Mouse (Mus musculus) retina, adult 2 months (tissue): ENCODE data around the gene Spindoc.

ENCODE experiments used
- DNase-seq: peaks from one replicate; pipeline ENCODE4 v3.0.0-alpha.2; 2012; ENCODE audit warnings: low read depth, low spot score

Spindoc gene

DNA sequence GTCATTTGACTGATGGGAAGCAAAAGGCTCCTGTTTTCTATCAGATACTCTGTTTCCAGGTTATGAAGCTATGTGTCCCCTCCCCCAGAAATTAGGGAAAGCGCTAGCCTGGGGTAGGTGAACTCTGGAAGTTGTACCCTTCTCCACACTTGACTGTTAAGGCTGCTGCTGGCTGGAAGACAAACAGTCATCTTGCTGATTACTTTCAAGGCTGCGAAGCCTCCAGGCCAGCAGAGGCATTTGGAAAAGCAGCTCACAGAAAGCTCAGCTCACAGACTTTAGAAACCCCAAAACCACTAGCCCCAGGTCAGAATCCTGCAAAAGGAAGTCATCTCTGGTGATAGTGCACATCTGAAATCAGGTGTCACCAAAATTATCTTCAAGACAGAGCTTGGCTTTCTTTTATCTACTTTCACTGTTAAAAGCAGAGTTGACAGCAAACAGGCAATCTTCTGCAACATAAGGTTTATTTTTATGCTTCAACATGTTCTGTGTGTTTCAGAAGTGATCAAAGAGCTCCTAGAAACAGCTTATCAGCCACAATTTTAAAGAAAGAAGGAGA is 44.9 kb downstream of the Spindoc start:
- no peak for DNase-seq

DNA sequence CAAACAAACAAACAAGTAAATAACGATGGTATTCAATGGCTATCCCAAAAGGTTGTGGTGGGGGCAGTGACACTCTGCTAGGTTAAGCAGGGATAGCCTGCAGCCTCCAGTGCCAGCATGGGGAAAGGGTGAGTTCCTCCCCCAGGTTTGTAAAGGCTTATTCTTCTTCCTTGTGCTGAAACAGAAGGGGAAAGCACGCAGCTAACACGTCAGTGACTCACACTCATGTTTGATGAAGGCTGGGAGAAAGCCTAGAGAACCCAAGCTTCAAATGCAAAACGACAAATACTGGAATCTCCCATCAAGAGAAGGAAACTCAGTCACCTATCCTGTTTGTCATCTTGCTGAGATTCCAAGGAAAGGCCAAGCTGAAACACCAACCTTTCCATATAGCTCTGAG is 47.1 kb downstream of the Spindoc start:
- DNase-seq: no peak

DNA sequence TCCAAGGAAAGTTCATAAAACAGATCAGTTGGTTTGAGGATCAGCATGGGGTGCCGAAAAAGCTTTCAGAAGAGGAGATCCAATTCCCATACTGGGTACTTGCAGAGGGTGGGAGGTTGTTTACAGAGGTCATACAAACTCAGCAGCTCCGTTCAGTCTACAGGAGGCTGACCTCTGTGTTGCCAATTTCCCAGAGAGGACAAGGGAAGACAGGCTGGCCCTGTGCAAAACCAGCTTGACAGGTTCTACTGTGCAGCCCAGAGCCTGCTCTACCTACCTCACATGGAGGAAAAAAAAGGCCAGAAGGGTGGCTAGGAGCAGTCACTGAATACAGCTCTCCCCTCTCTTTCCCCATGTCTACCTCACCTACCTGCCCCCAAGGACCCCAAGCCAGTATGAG is 48.7 kb downstream of the Spindoc start:
- DNase-seq: no peak

DNA sequence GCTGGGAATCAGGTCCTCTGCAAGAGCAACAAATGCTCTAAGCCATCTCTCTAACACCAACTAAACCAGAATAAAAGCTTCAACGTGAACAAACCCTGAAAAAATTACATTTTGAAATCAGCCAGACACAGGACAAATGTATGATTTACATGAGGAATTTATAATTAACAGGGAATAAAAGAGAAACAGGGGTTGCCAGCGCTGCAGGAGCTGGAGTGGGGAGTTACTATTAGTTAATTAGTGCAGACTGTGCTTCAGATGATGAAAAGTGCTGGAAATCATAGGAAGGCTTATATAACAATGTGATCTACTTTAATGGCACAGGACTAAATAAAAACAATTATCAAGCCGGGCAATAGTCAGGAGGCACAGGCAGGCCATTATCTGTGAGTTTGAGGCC is 61.4 kb downstream of the Spindoc start:
- no peak for DNase-seq

DNA sequence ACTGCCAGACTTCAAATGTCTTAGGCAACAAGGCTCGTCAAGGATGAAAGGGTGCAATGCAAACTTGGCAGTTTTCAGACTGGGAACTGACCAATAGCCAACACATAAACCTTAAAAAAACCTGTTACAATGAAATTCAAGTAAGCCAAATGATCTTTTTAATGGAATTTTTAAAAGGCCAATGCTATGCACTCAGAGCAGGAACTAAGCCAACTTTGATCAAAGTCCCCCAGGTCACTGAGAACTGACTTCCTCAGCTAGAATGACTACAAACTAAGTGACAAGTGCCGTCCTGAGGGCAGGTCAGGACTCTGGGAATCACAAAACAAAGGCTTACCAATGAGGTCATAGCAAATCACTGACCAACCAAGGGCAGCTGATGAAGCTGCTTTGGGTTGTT is 62.6 kb downstream of the Spindoc start:
- DNase-seq: no peak

DNA sequence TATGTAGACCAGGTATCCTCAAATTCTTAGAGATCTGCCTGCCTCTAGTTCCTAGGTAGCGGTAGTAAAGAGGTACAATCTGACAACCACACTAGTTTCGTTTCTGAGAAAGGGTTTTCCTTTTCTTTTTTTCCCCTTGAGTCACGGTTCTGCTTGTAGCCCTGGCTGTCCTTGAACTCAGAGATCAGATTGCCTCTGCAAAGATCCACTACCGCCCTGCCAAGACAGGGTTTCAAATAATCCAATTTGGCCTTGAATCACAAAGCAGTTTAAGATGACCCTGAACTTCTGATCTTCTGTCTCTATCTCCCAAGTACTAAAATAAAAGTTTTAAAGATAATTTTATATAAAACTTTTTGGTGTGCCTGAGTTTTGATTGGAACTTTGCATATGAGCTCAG is 65.1 kb downstream of the Spindoc start:
- no peak for DNase-seq

DNA sequence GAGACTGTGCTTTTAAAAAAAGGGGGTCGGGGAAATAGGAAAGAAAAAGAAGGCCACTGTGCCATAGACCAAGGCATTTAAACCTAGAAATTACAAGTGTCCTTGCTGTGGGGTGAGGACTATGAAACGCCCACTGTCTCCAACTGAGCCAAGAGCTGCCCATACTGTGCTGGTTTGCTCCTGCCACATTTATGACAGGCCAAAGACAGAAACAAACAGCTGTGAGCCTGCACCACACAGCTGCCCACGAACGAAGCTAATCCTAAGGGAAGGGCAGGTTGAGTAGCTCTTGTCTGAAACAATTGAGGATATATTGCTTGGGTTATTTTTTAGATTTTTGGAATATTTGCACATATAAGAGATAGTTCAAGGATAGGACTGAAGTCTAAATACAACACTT is 66.0 kb downstream of the Spindoc start:
- DNase-seq: no peak

DNA sequence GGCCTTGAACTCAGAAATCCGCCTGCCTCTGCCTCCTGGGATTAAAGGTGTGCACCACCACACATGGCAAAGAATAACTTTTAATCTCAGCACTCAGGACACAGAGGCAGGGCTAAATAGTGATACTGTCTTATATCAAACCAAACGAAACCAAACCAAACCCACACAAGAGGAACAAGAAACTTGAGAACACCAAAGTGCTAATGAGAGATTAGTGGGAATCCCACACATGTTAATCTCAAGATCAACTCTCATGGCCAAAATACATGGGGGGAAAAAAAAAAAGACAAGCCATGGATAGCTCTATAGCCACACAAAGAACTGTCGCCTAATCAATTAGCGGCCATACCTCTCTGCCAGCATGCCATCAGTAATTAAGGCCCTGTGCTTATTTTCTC is 67.2 kb downstream of the Spindoc start:
- no peak for DNase-seq

DNA sequence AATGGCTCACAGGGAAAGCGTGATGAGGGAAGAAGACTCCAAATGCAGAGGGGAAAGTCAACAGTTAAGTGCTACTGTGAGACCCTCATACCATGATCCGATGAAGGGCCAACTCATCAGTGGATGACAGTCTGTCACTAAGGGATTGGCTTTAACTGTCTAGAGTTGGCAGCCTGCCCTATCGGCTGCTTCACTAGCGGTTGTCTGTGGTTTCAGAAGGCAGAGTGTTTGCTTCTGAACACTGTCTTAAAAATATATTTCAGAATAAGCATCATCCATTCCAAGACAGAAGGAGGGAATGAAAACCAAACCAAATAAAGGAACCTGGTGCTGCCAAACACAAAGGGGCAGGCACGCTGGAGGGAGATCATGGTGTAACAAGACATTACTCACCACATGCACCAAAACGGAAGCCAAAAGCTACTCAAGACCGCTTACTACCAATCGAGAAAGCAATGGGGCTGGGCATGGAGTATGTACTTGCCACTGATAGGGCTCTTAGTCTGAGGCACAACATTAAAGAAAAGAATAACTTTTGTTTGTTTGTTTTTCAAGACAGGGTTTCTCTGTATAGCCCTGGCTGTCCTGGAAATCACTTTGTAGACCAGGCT is 67.7 kb downstream of the Spindoc start:
- DNase-seq: no peak

DNA sequence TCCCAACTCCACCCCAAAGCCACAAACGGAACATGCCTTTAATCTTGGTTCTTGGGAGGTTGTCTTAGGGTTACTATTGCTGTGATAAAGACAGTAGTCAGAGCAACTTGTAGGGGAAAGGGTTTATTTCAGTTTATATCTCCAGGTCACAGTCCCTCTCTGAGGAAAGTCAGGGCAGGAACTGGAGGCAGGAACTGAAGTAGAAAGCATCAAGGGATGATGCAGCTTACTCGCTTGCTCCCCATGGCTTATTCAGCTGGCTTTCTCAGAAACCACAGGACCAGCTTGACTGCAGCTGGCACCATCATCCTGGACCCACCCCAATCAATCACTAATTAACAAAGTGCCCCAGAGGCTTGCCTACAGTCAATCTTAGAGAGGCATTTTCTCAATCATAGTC is 69.1 kb downstream of the Spindoc start:
- no peak for DNase-seq

DNA sequence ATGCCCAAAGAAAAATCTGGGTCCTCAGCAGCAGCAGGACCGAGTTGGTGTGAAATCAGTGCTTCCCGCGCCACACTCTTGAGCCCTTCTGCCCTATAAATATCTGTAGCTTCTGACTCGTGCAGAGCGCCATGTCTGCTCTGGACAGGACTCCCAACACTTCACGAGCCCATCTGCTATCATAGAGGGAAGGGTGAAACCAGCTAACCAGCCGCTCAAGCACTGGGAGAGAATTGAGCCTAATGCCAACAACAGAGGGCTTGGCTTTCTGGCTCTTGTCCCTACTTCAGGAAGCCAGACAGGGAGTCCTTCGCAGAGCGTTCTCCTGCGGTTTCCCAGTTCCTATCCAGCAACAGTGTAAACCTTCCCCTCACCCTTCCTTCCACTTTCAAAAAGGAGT is 71.5 kb downstream of the Spindoc start:
- no peak for DNase-seq

DNA sequence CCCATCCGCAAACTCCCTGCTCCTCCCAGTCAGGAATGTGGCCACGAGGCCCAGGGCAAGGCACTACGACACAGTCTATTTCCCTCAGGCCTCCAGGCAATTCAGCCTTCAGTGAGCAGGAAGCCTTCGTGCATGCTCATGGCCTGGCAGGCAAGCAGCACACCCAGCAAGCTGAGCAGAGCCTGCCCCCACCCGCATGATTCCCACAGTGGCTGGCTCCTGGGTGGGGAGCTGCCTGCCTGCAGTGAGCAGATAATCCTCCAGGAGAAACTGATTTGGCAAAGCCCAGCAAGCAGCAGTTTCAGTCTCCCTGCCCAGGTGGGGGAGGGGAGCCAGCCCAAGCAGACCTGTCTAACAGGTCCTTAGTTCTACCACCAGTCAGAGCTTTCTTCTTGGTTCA is 72.1 kb downstream of the Spindoc start:
- no peak for DNase-seq

DNA sequence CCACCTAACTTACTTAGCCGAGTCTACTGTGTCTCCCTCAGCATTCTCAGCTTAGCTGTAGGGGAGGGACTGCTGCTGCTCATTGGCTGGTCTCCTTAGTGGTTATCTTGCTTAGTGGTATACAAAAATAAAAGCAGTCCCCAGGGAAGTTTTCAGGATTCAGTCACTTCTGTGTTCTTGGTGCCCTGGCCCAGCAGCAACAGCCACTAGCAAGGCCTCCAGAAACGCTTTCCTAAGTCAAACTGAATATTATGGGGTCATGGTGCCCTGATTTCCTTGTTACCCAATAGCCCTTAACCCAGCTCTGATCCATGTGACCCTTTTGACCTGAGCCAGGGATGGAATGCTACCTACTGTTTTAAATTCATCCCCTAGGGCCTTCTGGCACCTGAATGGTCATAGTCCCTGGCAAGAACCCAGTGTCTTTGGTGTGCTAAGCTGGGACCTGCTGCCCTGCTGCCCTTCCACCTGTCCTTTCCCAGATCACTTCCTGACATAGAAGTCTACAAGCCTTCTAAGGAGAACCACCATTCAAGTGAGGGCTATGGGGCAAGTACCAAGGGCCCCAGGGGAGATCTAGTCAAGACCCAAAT is 73.0 kb downstream of the Spindoc start:
- no peak for DNase-seq

DNA sequence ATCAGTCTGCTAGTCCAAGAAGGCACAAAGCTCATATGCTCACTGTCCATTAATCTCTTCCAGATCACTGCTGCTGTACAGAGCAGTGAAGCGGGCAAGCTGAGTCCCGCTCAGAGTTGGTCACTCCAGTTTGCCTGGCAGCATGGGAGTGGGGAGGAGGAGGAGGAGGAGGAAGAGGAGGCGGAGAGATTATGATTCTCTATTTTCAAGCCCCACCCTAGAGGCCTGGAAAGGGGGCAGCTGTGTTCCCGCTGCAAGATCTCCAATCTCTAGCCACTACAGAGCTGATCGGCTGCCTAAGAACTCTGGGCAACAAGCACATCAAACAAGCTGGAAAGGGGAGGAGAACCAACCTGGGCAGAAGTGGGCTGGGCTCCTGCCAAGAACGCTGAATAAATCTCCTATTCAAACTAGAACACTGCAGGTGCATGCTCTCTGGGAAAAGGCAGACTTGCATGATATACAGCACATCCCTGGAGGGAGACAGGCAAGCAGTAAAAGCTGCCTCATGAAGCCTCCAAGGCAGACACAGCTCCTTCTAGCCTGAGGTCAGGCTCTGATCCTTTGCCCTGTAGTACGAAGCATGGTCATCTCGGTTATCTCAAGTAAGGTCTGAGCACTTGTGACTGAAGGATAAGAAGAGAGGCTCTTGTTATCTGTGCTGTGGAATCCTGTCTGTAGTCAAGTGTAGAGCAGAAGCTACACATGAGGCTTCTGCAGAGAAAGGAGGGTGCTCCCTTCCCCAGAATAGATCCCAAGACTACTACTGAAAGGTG is 74.6 kb downstream of the Spindoc start:
- no peak for DNase-seq

DNA sequence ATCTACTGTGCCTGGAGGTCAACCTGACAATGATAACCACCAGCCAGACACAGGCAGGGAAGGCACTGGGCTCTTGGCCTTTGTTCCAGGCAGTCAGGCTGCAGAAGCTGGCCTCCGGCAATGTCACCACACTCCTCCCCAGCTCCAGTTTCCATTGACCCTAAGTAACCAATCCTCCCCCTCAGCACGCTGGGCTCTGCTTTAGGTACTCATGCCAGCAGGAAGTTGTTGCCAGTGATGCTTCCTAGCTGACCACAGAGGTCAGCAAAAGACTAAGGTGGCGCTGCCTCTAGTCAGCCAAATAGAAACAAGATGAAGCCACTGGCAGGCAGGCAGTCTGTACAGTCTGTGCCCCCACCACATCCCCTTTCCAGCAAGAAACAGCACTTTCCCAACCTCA is 75.8 kb downstream of the Spindoc start:
- no peak for DNase-seq

DNA sequence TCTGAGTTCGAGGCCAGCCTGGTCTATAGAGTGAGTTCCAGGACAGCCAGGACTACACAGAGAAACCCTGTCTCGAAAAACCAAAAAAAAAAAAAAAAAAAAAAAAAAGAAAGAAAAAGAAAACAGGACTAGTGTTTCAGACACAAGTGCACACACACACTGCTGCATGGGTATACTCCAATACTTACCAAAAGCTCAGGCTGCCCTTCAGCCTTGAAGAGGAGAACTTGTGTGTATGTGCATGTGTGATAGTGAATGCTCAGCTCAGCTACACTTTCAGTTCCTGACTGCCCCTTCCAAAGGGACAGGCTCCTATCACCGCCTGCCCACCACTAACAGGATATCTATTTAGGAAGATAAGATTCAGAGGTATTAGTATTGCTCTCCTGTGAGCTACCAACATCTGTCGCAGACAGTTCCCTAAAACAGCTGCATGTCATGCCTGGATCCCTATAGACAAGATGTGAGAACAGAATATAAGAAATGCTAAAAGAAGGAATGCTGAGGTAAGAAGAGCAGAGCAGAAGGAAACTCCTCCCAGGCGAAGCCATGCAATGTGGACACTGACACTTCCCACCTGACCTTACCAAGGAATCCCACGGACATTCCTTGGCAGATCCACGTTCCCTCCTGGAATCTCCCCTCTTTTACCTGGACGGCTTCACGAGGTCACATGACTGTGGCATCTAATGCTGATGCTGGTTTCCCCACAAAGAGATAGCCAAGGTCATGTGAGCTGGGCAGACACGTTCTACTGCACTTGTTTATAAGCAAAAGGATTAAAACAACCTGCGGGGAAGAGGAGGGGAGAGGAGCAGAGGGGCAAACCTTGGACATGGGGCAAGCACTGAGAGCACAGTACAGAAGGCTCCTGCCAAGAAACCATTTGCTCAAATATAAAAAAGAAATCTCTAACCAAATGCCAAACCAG is 77.1 kb downstream of the Spindoc start:
- no peak for DNase-seq

DNA sequence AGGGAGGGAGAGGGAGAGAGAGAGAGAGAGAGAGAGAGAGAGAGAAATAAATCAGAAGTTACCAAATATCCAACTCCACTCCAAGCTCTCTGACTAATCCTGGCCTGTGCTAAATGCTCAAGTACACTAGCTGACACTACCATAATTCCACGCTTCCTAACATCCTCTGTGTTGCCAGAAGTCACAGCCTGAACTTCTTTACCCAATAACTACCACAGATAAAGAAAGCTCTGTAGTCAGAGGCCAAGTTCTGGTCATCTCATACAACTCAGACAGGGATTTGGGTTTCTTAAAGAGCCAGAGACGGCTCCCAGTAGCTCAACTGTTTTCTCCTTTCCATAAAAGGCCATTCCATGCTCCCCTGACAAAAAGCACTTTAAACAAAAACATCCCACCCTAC is 78.0 kb downstream of the Spindoc start:
- DNase-seq: no peak
